ENCODE assay signal across 17 mouse cellular contexts in the genomic region with DNA sequence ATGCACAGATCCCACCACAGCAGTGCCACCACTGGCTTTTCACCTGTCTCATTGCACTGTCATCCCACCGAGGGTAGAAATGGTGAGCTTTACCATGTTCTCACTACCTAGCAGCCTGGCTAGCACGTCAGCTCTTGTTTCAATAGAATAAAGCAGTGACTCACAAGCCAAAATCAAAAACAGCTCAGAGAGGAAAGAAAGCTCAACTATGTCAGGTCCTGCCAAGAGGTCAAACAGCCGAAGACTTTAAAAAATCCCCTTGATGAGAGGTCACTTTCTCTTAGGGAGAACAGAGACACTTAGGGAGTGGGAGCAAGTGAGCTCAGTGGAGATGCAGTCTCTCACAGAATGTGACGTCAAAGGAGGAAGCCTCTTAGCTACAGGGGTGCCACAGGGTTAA. TPM values are rescaled to one million over a fixed set of nuclear protein-coding genes. Genes with fewer than 3 reads are reported as not detected.
DNase-seq lines count a peak whose midpoint lies in the region; ATAC-seq and TF ChIP-seq lines count a peak whose summit lies in the region.
"Had no signal": no experiment of that assay in that cellular context is flagged by ENCODE, and none has a peak within 500 bp of the region (broad histone marks: within the 10 kb centered on the region; RNA-seq: fewer than 3 reads in every experiment).

No protein-coding gene starts in this region.

- intact Hi-C loops in gastrocnemius, adult 2 months (cut with DNase I), result no loop called here
- intact Hi-C loops in gastrocnemius, postnatal 14 days (cut with DNase I; ENCODE audit: low total_unique reads), result no loop called here

- no peak overlapping the region for H3K9ac ChIP-seq in kidney, embryonic 16.5 days (replicated peaks; ENCODE audit: low read length)
- 0 out of 2 replicates have a peak overlapping the region, but pooled peaks have one; percentile 10 for H3K9ac ChIP-seq in forebrain, embryonic 15.5 days (replicated peaks)
- H3K9ac ChIP-seq in midbrain, postnatal 0 days (replicated peaks; ENCODE audit: low read length, poor library complexity, severe bottlenecking), result 0 out of 2 replicates have a peak overlapping the region, but pooled peaks have one; percentile 19

- peaks cover 17% of the 10 kb centered on the region for H3K36me3 ChIP-seq in kidney, embryonic 16.5 days (ENCODE audit: insufficient read depth, low read length)
- H3K36me3 ChIP-seq in kidney, adult 2 months (ENCODE audit: control insufficient read depth, insufficient read depth, low read length), result no peaks in the 10 kb centered on the region
- peaks cover 56% of the 10 kb centered on the region for H3K36me3 ChIP-seq in forebrain, embryonic 15.5 days
- peaks cover 28% of the 10 kb centered on the region for H3K36me3 ChIP-seq in midbrain, postnatal 0 days (ENCODE audit: insufficient read depth, low read length)

- no peak overlapping the region for H3K4me3 ChIP-seq in gastrocnemius, adult 2 months
- no peak overlapping the region for H3K4me3 ChIP-seq in kidney, embryonic 16.5 days (ENCODE audit: low read length)
- H3K4me3 ChIP-seq in kidney, adult 2 months (ENCODE audit: insufficient read depth, low read depth, low read length), result no peak overlapping the region
- H3K4me3 ChIP-seq in forebrain, embryonic 15.5 days, result 0 out of 2 replicates have a peak overlapping the region, but pooled peaks have one; percentile 0
- H3K4me3 ChIP-seq in midbrain, postnatal 0 days (ENCODE audit: low read depth, low read length), result no peak overlapping the region

- no peak for DNase-seq in gastrocnemius, adult 2 months
- no peak for DNase-seq in gastrocnemius, postnatal 14 days
- no peak for DNase-seq in kidney, adult 2 months
- DNase-seq in midbrain, postnatal 0 days (ENCODE audit: low spot score), result no peak
- DNase-seq in left cerebral cortex, adult 8-10 months (ENCODE audit: low spot score in 2 of 2), result no peak
- DNase-seq in cerebellum, adult 11-12 months, result no peak
- DNase-seq: adrenal gland, postnatal 36 days; B cell, adult 2 months; cerebellum, adult 11 months; gastrocnemius, postnatal 36 days; kidney, postnatal 14 days; lung, postnatal 14 days; right cerebral cortex, postnatal 4 days; thymus, postnatal 14 days had no signal

- no peak overlapping the region for H3K4me2 ChIP-seq in kidney, embryonic 16.5 days (replicated peaks; ENCODE audit: low read depth, low read length)
- peak overlapping the region; percentile 73 for H3K4me2 ChIP-seq in forebrain, embryonic 15.5 days (replicated peaks)
- H3K4me2 ChIP-seq in midbrain, postnatal 0 days (ENCODE audit: low read depth, low read length, poor library complexity, severe bottlenecking), result no peak overlapping the region; the same call in 1 of the 2 replicates
- H3K4me2 ChIP-seq: liver, embryonic 11.5 days had no signal

- 40% methylated on average over 4 of the region's 4 CpGs for WGBS in kidney, embryonic 16.5 days
- WGBS in kidney, adult 2 months, result 47% methylated on average over 4 of the region's 4 CpGs
- 57% methylated on average over 4 of the region's 4 CpGs for WGBS in forebrain, embryonic 15.5 days
- WGBS in midbrain, postnatal 0 days, result 44% methylated on average over 4 of the region's 4 CpGs

- H3K27ac ChIP-seq in gastrocnemius, adult 2 months, result peak overlapping the region; percentile 6; the same call in 1 of the 2 replicates
- peak overlapping the region; percentile 8; the same call in 1 of the 2 replicates for H3K27ac ChIP-seq in kidney, embryonic 16.5 days (ENCODE audit: low read length)
- H3K27ac ChIP-seq in kidney, adult 2 months (ENCODE audit: insufficient read depth, low read depth, low read length), result no peak overlapping the region
- H3K27ac ChIP-seq in forebrain, embryonic 15.5 days (replicated peaks), result no peak overlapping the region
- no peak overlapping the region for H3K27ac ChIP-seq in midbrain, postnatal 0 days (ENCODE audit: low read depth, low read length)

- TF ChIP-seq POLR2A in kidney, adult 2 months (IDR thresholded peaks at IDR 0.05; ENCODE audit: low read depth, low read length), result no peak

- ATAC-seq in kidney, embryonic 16.5 days (ENCODE audit: low FRiP score, low TSS enrichment), result no peak
- no peak for ATAC-seq in forebrain, embryonic 15.5 days (replicated peaks)
- ATAC-seq in midbrain, postnatal 0 days (ENCODE audit: low FRiP score), result no peak

- H3K4me1 ChIP-seq in kidney, embryonic 16.5 days (ENCODE audit: insufficient read depth, low read length), result peaks cover 52% of the 10 kb centered on the region
- H3K4me1 ChIP-seq in kidney, adult 2 months (ENCODE audit: control insufficient read depth, insufficient read depth, low read length), result 0 out of 2 replicates have a peak, but pooled peaks cover 4% of the 10 kb centered on the region
- peaks cover 78% of the 10 kb centered on the region for H3K4me1 ChIP-seq in forebrain, embryonic 15.5 days
- peaks cover 21% of the 10 kb centered on the region for H3K4me1 ChIP-seq in midbrain, postnatal 0 days (ENCODE audit: insufficient read depth, low read length)

- no peaks in the 10 kb centered on the region for H3K9me3 ChIP-seq in kidney, embryonic 16.5 days (ENCODE audit: low read length)
- no peaks in the 10 kb centered on the region for H3K9me3 ChIP-seq in forebrain, embryonic 15.5 days
- no peaks in the 10 kb centered on the region for H3K9me3 ChIP-seq in midbrain, postnatal 0 days (ENCODE audit: low read length)

- H3K27me3 ChIP-seq in kidney, embryonic 16.5 days (ENCODE audit: insufficient read depth, low read length), result no peaks in the 10 kb centered on the region
- peaks cover 4% of the 10 kb centered on the region; the same call in 1 of the 2 replicates for H3K27me3 ChIP-seq in kidney, adult 2 months (replicated peaks; ENCODE audit: control insufficient read depth, insufficient read depth, low read length)
- no peaks in the 10 kb centered on the region for H3K27me3 ChIP-seq in forebrain, embryonic 15.5 days
- H3K27me3 ChIP-seq in midbrain, postnatal 0 days (ENCODE audit: insufficient read depth, low read length), result no peaks in the 10 kb centered on the region

- TF ChIP-seq CTCF in gastrocnemius, adult 2 months (IDR thresholded peaks at IDR 0.05), result no peak
- no peak for TF ChIP-seq CTCF in kidney, adult 2 months (conservative IDR thresholded peaks at IDR 0.05; ENCODE audit: insufficient read depth, insufficient read length, low read depth, low read length)
- TF ChIP-seq CTCF in midbrain, postnatal 0 days (IDR thresholded peaks at IDR 0.05), result no peak

RNA-seq across cellular contexts. Expression of a gene that starts 3.6 kb away (rescaled TPM):
- 1 to 10 TPM; 2.1 to 5.0 TPM for total RNA-seq in gastrocnemius, adult 2 months (2021)
- total RNA-seq in gastrocnemius, postnatal 14 days (2021), result 10 to 100 TPM in 1 of 2 experiments, 1 to 10 TPM in 1; 9.2 to 14.2 TPM
- polyA plus RNA-seq in kidney, embryonic 16.5 days (2015; fragmentation: Nextera tagmentation; extraction: Ambion mirVana), result 10.4 and 10.5 TPM in 2 replicates
- 5.9 and 7.1 TPM in 2 replicates for polyA plus RNA-seq in kidney, adult 2 months (2012; rRNA removed)
- polyA plus RNA-seq in forebrain, embryonic 15.5 days (2015; fragmentation: Nextera tagmentation; extraction: Ambion mirVana), result 20.3 and 22.0 TPM in 2 replicates
- 101 and 105 TPM in 2 replicates for total RNA-seq in midbrain, postnatal 0 days (2014; rRNA removed)
- polyA plus RNA-seq in midbrain, postnatal 0 days (2015; fragmentation: Nextera tagmentation; extraction: Ambion mirVana), result 7.0 and 7.5 TPM in 2 replicates
- total RNA-seq in left cerebral cortex, adult 8-10 months (2022), result 10 to 100 TPM in 1 of 4 experiments, 1 to 10 TPM in 3; 9.1 to 10.2 (median 9.5) TPM

RNA-seq across cellular contexts. Expression of a gene that starts 27.0 kb away (rescaled TPM):
- total RNA-seq in gastrocnemius, adult 2 months (2021), result 100 to 1,000 TPM; 108 to 112 TPM
- 100 to 1,000 TPM; 136 to 145 TPM for total RNA-seq in gastrocnemius, postnatal 14 days (2021)
- polyA plus RNA-seq in kidney, embryonic 16.5 days (2015; fragmentation: Nextera tagmentation; extraction: Ambion mirVana), result 378 and 386 TPM in 2 replicates
- 271 and 278 TPM in 2 replicates for polyA plus RNA-seq in kidney, adult 2 months (2012; rRNA removed)
- 191 and 194 TPM in 2 replicates for polyA plus RNA-seq in forebrain, embryonic 15.5 days (2015; fragmentation: Nextera tagmentation; extraction: Ambion mirVana)
- 16.6 and 18.6 TPM in 2 replicates for total RNA-seq in midbrain, postnatal 0 days (2014; rRNA removed)
- polyA plus RNA-seq in midbrain, postnatal 0 days (2015; fragmentation: Nextera tagmentation; extraction: Ambion mirVana), result 173 and 192 TPM in 2 replicates
- 100 to 1,000 TPM in 3 of 4 experiments, 10 to 100 TPM in 1; 89.9 to 106 (median 102) TPM for total RNA-seq in left cerebral cortex, adult 8-10 months (2022)

RNA-seq across cellular contexts. Expression of a gene that starts 31.8 kb away (rescaled TPM):
- 10 to 100 TPM; 42.3 to 45.8 TPM for total RNA-seq in gastrocnemius, adult 2 months (2021)
- total RNA-seq in gastrocnemius, postnatal 14 days (2021), result 10 to 100 TPM; 30.7 to 35.0 TPM
- polyA plus RNA-seq in kidney, embryonic 16.5 days (2015; fragmentation: Nextera tagmentation; extraction: Ambion mirVana), result 120 and 123 TPM in 2 replicates
- polyA plus RNA-seq in kidney, adult 2 months (2012; rRNA removed), result 251 and 309 TPM in 2 replicates
- polyA plus RNA-seq in forebrain, embryonic 15.5 days (2015; fragmentation: Nextera tagmentation; extraction: Ambion mirVana), result 33.9 and 35.1 TPM in 2 replicates
- 38.3 and 66.8 TPM in 2 replicates for total RNA-seq in midbrain, postnatal 0 days (2014; rRNA removed)
- 41.3 and 42.2 TPM in 2 replicates for polyA plus RNA-seq in midbrain, postnatal 0 days (2015; fragmentation: Nextera tagmentation; extraction: Ambion mirVana)
- 10 to 100 TPM; 62.2 to 81.2 (median 67.1) TPM for total RNA-seq in left cerebral cortex, adult 8-10 months (2022)

RNA-seq across cellular contexts. Expression of a gene that starts 39.7 kb away (rescaled TPM):
- 100 to 1,000 TPM in 1 of 2 experiments, 10 to 100 TPM in 1; 78.6 to 100 TPM for total RNA-seq in gastrocnemius, adult 2 months (2021)
- total RNA-seq in gastrocnemius, postnatal 14 days (2021), result 10 to 100 TPM; 75.4 to 76.3 TPM
- polyA plus RNA-seq in kidney, embryonic 16.5 days (2015; fragmentation: Nextera tagmentation; extraction: Ambion mirVana), result 107 and 121 TPM in 2 replicates
- polyA plus RNA-seq in kidney, adult 2 months (2012; rRNA removed), result 423 and 437 TPM in 2 replicates
- 106 and 114 TPM in 2 replicates for polyA plus RNA-seq in forebrain, embryonic 15.5 days (2015; fragmentation: Nextera tagmentation; extraction: Ambion mirVana)
- 65.7 and 87.1 TPM in 2 replicates for total RNA-seq in midbrain, postnatal 0 days (2014; rRNA removed)
- 91.2 and 102 TPM in 2 replicates for polyA plus RNA-seq in midbrain, postnatal 0 days (2015; fragmentation: Nextera tagmentation; extraction: Ambion mirVana)
- 100 to 1,000 TPM in 3 of 4 experiments, 10 to 100 TPM in 1; 97.4 to 118 (median 113) TPM for total RNA-seq in left cerebral cortex, adult 8-10 months (2022)

RNA-seq across cellular contexts. Expression of a gene that starts 46.7 kb away (rescaled TPM):
- total RNA-seq in gastrocnemius, adult 2 months (2021), result 10 to 100 TPM; 12.2 to 12.3 TPM
- 10 to 100 TPM in 1 of 2 experiments, 1 to 10 TPM in 1; 7.5 to 10.7 TPM for total RNA-seq in gastrocnemius, postnatal 14 days (2021)
- polyA plus RNA-seq in kidney, embryonic 16.5 days (2015; fragmentation: Nextera tagmentation; extraction: Ambion mirVana), result 42.9 TPM in 2 replicates
- polyA plus RNA-seq in kidney, adult 2 months (2012; rRNA removed), result 7.5 TPM in 2 replicates
- polyA plus RNA-seq in forebrain, embryonic 15.5 days (2015; fragmentation: Nextera tagmentation; extraction: Ambion mirVana), result 24.4 and 25.8 TPM in 2 replicates
- 19.1 and 29.3 TPM in 2 replicates for total RNA-seq in midbrain, postnatal 0 days (2014; rRNA removed)
- 16.1 and 19.4 TPM in 2 replicates for polyA plus RNA-seq in midbrain, postnatal 0 days (2015; fragmentation: Nextera tagmentation; extraction: Ambion mirVana)
- 10 to 100 TPM; 12.5 to 15.5 (median 13.8) TPM for total RNA-seq in left cerebral cortex, adult 8-10 months (2022)

Comparison
In these comparisons a context has a peak if more than half of its experiments do, and no peak if none do; other contexts are left out.
1. H3K27ac ChIP-seq: peak in gastrocnemius, adult 2 months (single experiment) and kidney, embryonic 16.5 days (single experiment); none in kidney, adult 2 months (single experiment), forebrain, embryonic 15.5 days (single experiment) and midbrain, postnatal 0 days (single experiment).